Mouse (Mus musculus) neural tube, embryonic 10.5 days (tissue): Measurements from ENCODE around the gene AC134908.4.

ENCODE experiments used
- DNase-seq: peaks from one replicate; pipeline ENCODE4 v3.0.0-alpha.2; 2017; ENCODE audit warnings: low spot score; ENCODE audit errors: extremely low spot score

Gene AC134908.4

GRCm38 (mm10) chr17:25831451-25832281, 36.2 kb upstream of the AC134908.4 start:
- peak; percentile 33 for DNase-seq

- no peak for DNase-seq
Measured at GRCm38 (mm10) chr17:25830806-25831431, 35.5 kb upstream of the AC134908.4 start.

DNA sequence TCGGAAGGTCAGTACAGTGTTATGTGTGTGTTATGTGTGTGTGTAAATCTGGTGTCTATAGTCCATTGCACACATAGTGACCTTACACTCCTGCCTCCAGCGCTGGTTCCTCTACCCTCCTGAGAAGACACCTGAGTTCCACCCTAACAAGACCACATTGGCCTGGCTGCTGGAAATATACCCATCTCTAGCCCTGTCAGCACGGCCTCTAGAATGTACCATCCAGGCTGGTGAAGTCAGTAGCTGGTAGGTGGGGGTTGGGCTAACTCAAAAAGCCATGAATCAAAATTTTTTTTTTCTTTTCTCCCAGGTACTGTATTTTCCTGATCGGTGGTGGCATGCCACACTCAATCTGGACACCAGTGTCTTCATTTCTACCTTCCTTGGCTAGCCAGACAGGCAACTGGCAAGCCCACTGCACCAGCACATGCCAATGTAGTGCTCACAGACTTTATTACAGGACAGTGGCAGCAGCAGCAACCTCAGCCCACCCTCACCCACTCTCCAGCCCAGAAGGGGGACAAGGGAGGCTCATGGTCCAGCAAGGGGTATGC, 34.8 kb upstream of the AC134908.4 start:
- no peak for DNase-seq

- DNase-seq: peak; percentile 45
Measured at GRCm38 (mm10) chr17:25829558-25830017, 34.1 kb upstream of the AC134908.4 start.

DNA sequence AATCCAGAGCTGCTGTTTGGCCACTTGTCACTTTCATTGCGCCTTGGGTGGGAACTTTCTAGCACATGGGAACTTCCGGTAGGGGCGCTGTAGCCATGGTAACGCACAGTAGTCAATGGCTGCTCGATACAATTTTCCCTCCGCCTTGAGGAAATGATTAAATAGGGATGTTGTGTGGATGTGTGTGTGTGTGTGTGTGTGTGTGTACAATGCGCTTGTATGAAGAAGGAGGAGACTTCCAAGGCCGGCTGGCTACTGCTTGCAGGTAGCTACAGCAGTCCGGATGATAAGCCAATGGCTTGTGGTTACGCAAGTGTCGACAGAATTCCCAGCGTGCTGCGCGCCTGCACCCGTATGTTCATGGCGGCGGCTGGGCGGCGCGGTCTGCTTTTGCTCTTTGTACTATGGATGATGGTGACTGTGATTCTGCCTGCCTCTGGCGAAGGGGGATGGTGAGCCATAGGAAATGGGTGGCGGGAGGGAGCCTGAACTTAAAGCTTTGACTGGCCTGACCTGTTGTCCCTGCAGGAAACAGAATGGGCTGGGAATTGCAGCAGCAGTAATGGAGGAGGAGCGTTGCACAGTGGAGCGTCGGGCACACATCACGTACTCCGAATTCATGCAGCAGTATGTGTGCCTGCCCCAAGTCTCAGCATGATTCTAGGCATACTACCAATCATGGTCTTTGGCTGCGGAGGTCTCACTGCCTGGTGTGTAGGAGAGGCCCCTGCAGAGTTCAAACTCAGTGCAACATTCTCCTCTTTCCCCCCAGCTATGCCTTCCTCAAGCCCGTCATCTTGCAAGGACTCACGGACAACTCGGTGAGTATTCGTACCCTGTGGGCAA, 33.5 kb upstream of the AC134908.4 start, which contains the start of gene Jmjd8:
TSS of gene Jmjd8 (plus strand) at position 156 of the 846 bp plus-strand sequence.
- DNase-seq: peak; percentile 87

DNA sequence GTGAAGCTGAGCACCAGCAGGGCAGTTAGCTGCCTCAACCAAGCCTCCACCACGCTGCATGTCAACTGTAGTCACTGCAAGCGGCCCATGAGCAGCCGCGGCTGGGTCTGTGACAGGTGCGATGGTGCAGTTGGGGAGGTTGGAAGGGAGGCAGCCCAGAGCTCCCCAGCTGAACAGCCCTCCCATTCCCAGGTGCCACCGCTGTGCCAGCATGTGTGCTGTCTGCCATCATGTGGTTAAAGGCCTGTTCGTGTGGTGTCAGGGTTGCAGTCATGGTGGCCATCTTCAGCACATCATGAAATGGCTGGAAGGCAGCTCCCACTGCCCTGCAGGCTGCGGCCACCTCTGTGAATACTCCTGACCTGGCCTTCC, 32.8 kb upstream of the AC134908.4 start:
- peak; percentile 38 for DNase-seq

- DNase-seq: no peak
Measured at GRCm38 (mm10) chr17:25827546-25828222, 32.2 kb upstream of the AC134908.4 start.

GRCm38 (mm10) chr17:25827011-25827410, 31.6 kb upstream of the AC134908.4 start:
- no peak for DNase-seq

- DNase-seq: no peak
Measured at GRCm38 (mm10) chr17:25825984-25826570, 30.6 kb upstream of the AC134908.4 start.

DNA sequence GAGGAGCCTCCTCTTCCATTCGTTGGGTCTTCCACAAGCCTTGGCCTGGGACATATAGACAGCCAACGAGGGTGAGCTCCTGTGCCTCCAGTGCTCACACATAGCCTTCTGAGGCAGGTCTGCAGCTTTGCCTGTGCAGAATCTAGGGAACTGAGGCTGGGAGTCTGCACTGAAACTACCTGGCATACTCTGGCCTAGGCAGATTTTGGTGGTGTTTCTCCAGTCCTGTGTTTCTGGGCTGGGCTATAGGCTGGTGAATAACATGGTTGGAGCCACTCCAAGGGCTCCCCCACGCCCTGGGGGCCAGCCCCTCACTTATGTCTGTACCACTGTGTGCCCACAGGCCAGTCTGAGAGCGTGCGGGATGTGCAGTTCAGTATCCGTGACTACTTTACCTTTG, 29.9 kb upstream of the AC134908.4 start:
- no peak for DNase-seq

GRCm38 (mm10) chr17:25824362-25825142, 29.1 kb upstream of the AC134908.4 start:
- DNase-seq: no peak

GRCm38 (mm10) chr17:25823452-25823851, 28.0 kb upstream of the AC134908.4 start, which contains the start of gene Wdr24:
Gene Wdr24 (plus strand): TSS chr17:25823627.
- DNase-seq: peak; percentile 65

DNA sequence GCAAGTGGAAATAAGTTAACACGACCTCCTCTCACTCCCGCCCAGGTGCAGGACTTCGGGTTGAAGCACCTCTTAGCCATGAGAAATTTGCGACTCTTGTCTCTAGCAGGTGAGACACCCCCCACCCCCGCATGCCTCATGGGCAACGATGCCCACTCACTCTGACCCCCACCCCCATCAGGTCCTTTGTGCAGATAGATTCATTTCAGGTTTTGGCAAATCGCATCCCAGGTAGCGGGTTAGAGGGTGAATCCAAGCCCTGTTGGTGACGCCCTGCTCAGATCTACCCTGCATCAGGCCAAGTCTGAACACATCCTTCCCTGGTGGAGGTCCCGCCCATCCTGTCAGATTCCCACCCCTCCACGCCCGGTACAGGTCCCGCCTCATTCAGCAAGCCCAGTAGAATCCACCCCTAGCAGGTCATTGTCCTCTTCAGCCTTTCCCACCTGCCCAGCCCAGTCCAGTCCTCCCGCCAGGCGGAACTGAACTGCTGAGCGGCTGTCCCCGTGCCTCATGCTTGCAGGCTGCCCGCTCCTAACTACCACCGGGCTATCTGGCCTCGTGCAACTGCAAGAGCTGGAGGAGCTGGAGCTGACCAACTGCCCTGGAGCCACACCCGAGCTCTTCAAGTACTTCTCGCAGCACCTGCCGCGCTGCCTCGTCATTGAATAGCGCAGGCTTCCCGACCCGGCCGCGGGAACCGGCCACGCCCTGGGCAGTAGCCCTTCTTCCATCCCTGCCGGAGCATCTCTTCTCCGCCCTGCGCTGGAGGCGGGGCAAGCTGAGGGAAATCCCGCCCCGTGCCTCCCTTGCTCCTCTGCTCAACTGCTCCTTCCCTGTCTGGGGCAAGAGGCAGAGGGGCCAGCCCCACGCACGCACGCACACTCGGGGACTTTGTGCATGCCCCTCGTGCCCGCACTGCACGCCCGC, 23.7 kb upstream of the AC134908.4 start:
- no peak for DNase-seq

DNA sequence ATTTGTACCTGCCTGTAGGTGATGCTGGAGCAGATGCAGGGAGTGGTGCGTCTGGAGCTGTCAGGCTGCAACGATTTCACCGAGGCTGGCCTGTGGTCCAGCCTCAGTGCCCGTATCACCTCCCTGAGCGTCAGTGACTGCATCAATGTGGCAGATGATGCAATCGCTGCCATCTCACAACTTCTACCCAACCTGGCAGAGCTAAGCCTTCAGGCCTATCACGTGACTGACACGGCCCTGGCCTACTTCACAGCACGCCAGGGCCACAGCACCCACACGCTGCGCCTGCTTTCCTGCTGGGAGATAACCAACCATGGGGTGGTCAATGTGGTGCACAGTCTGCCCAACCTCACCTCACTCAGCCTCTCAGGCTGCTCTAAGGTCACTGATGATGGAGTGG, 22.2 kb upstream of the AC134908.4 start:
- no peak for DNase-seq

DNA sequence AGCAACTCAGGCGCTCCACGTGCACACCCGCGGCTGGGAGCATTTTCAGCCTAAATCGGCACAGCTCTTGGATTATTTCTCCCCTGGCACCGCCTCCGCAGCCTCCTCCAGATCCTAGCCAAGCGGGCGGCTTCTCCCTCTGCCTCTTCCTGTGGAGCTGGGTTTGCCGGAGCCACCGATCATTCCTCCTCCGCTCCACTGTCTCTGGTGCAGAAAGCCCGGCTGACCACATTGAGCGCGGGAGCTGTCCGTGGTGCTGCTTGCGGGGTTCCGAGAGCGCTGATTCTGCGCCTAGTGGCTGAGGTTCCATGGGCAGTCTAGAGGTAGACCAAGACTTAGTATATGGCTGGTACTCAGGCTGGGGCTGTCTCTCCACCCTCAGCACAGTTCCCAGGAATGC, 18.0 kb upstream of the AC134908.4 start:
- DNase-seq: peak; percentile 93

GRCm38 (mm10) chr17:25810890-25811289, 15.4 kb upstream of the AC134908.4 start:
- DNase-seq: no peak

DNA sequence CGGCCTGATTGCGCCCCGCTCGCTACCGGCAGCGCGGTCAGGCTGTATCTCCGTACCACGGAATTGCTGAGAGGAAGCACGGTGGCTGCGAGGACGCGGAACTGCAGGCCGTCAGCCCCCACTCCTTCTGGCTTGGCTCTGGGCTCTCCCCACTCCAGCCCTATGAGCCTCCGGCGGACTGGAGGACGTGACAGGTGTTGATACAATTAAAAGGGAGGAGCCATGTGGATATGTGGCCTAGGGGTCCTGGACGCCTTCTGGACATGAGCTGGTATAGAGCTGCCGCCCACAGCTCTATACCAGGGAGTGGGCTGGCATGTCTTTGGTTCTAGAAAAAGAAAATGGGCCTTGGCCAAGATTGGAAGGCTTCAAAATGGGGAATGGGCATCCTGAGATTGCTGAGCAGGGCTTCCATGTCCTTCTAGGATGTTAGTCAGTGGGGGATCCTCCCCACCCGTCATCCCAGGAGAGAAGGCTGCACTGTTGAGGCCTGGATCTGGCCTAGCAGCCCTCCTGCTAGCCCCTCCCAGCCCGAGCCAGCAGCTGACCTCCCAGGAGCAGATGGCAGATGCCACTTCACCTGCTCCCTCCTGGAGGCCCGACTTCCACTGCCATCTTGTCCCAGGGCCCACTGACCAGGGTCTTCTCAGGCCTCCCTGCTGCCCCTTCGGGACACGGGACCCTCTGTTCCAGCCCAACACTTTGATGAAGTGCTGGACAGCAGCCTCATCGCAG, 14.3 kb upstream of the AC134908.4 start:
- no peak for DNase-seq
